Mouse (Mus musculus) liver, postnatal 0 days (tissue): ENCODE measurements around the gene Nav3. TPM values are rescaled to one million over a fixed set of nuclear protein-coding genes. Genes with fewer than 3 reads are reported as not detected.

Source experiments
- ATAC-seq: fragments of 200-750 bp; cut with Nextera tagmentation; 2 replicates; pipeline ENCODE4 v1.8.0; 2017; ENCODE audit warnings: mild to moderate bottlenecking, moderate library complexity
- DNase-seq: peaks from one replicate; pipeline ENCODE4 v3.0.0-alpha.2; 2016
- H3K27ac ChIP-seq: fragments of 300-500 bp; sonication (generic); 2 replicates; pipeline ENCODE4 v1.5.1; 2014; ENCODE audit warnings: antibody characterized with exemption, moderate library complexity, mild to moderate bottlenecking, low read depth
- H3K27me3 ChIP-seq: fragments of 300-500 bp; sonication (generic); 2 replicates; pipeline ENCODE4 v1.6.1; 2014; ENCODE audit warnings: low read length, control low read depth, mixed read lengths; ENCODE audit not compliant: insufficient read depth
- H3K36me3 ChIP-seq: fragments of 300-500 bp; sonication (generic); replicated peaks from 2 replicates; pipeline ENCODE4 v1.6.1; 2014; ENCODE audit warnings: mild to moderate bottlenecking, control low read depth, low read length, moderate library complexity, mixed read lengths; ENCODE audit not compliant: insufficient read depth
- H3K4me1 ChIP-seq: fragments of 300-500 bp; sonication (generic); 2 replicates; pipeline ENCODE4 v1.6.1; 2014; ENCODE audit warnings: antibody characterized with exemption, mild to moderate bottlenecking, control low read depth; ENCODE audit not compliant: insufficient read depth
- H3K4me2 ChIP-seq: fragments of 300-500 bp; sonication (generic); 2 replicates; pipeline ENCODE4 v1.6.1; 2014; ENCODE audit warnings: low read depth, mild to moderate bottlenecking, low read length, moderate library complexity, mixed read lengths
- H3K4me3 ChIP-seq: fragments of 300-500 bp; sonication (generic); 2 replicates; pipeline ENCODE4 v1.5.1; 2014; ENCODE audit warnings: low read depth, low read length
- H3K9ac ChIP-seq: fragments of 300-500 bp; sonication (generic); replicated peaks from 2 replicates; pipeline ENCODE4 v1.6.1; 2014; ENCODE audit warnings: mild to moderate bottlenecking, moderate library complexity
- H3K9me3 ChIP-seq: fragments of 300-500 bp; sonication (generic); 2 replicates; pipeline ENCODE4 v1.6.1; 2016; ENCODE audit warnings: mild to moderate bottlenecking, control low read depth, low read length, mixed read lengths
- CTCF ChIP-seq: sonication (generic); IDR thresholded peaks from 2 replicates; pipeline ENCODE4 v1.5.1; 2016; ENCODE audit warnings: antibody characterized with exemption, low read depth
- EP300 ChIP-seq: IDR thresholded peaks from 2 replicates; pipeline ENCODE4 v1.6.1; 2016; ENCODE audit warnings: antibody characterized with exemption, low read depth, mild to moderate bottlenecking
- WGBS: fragments of 180-500 bp; shearing (Covaris S2); extraction: QIAGEN DNeasy Blood & Tissue Kit; methylation state at CpG from one replicate; pipeline ENCODE4 v1.1.7; 2014; ENCODE audit not compliant: insufficient replicate concordance; 5-methylcytosine and 5-hydroxymethylcytosine counted together
- polyA plus RNA-seq: library from polyadenylated mRNA; unstranded; fragments of >200 nt; fragmentation: Nextera tagmentation; extraction: Ambion mirVana; gene quantifications from 2 replicates; pipeline ENCODE4 v1.2.1, GENCODE M21; 2015

Gene Nav3
- 0.04 and 0.12 TPM in 2 replicates for polyA plus RNA-seq

DNA sequence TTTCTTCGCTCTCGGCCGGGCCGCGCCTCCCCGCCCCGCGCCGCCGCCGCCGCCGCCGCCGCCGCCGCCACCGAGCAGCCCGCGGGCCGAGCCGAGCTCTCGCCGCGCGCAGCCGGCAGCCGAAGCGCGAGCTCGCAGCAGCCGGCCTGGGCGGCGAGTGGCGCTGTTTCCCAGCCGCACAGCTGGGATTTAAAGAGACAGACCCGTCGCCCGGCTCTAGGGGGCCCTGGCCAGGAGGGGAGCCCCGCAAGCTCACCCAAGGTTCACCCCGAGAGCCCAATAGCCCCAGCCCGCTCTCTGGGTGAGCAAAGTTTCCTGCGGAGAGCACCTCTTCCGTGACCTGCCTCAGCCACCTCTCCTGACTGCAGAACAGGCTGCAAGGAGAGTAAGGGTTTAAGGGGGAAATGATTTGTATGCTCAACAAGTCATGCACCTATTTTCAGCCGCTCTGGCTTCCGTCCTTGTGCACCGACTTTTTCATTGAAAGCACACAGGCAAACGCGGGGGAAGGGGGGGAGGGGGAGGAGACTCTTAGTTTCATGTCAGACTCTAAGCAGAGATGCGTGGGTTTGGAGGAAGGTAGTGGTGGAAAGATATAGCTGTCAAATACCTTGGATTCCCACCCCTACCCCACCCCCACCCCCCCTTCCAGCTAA lies at the start of gene Nav3:
TSS of gene Nav3 (minus strand) at position 367 of the 656 bp plus-strand sequence.
- TF ChIP-seq CTCF = peak; percentile 36
- no peak for TF ChIP-seq EP300
- Histone ChIP-seq H3K4me1 (no peaks in the 10 kb centered on the region), H3K9me3 (no peaks in the 10 kb centered on the region), H3K36me3 (no peaks in the 10 kb centered on the region), H3K27ac (no peak within 1 kb of the TSS), H3K4me2 (peak within 1 kb of the TSS; percentile 83), H3K4me3 (peak within 1 kb of the TSS; percentile 46), H3K27me3 (peaks cover 30% of the 10 kb centered on the region), H3K9ac (no peak within 1 kb of the TSS)
- peak; percentile 58 for DNase-seq
- under 1% methylated on average over 48 of the region's 50 CpGs for WGBS
- peak; percentile 83 for ATAC-seq

DNA sequence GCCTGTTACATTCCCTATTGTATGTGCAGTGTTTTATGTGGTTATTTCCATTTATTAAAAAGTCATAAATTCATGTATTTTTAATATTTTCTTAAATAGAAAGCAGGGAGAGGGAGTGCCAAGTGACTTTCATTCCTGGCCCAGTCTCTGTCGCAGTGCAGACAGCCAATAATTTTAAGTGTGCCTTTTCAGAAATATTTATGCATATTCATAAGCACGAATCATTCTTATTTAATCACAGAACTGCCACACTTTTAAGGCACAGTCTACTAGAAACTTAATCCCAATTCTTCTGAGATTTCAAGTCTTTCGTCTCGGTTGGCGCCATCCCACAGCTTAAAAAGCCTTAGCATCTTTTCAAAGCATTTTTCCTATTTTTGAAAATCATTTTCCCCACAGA lies 29.3 kb upstream of the Nav3 start:
- DNase-seq (no peak), ATAC-seq (no peak)
- no peak overlapping the region for H3K4me3 ChIP-seq
- WGBS = 85% methylated on average over 5 of the region's 5 CpGs
- no peak overlapping the region for H3K27ac ChIP-seq
- no peak overlapping the region for H3K4me2 ChIP-seq
- H3K36me3 ChIP-seq = no peaks in the 10 kb centered on the region
- no peaks in the 10 kb centered on the region for H3K4me1 ChIP-seq
- H3K9ac ChIP-seq = no peak overlapping the region
- no peaks in the 10 kb centered on the region for H3K27me3 ChIP-seq
- TF ChIP-seq CTCF (no peak), EP300 (no peak)
- H3K9me3 ChIP-seq = no peaks in the 10 kb centered on the region

GRCm38 (mm10) chr10:110484822-110485221 lies 28.8 kb upstream of the Nav3 start:
- Histone ChIP-seq H3K4me2 (no peak overlapping the region), H3K27ac (no peak overlapping the region), H3K27me3 (no peaks in the 10 kb centered on the region), H3K9me3 (no peaks in the 10 kb centered on the region), H3K4me1 (no peaks in the 10 kb centered on the region), H3K9ac (no peak overlapping the region), H3K4me3 (no peak overlapping the region), H3K36me3 (no peaks in the 10 kb centered on the region)
- 58% methylated on average over 8 of the region's 8 CpGs for WGBS
- ATAC-seq (no peak), DNase-seq (no peak)
- TF ChIP-seq CTCF = no peak
- TF ChIP-seq EP300 = no peak

GRCm38 (mm10) chr10:110479189-110479588 lies 23.2 kb upstream of the Nav3 start:
- DNase-seq (no peak), ATAC-seq (no peak)
- TF ChIP-seq EP300 (no peak), CTCF (no peak)
- WGBS = 85% methylated on average over 3 of the region's 3 CpGs
- Histone ChIP-seq H3K27me3 (no peaks in the 10 kb centered on the region), H3K9me3 (no peaks in the 10 kb centered on the region), H3K9ac (no peak overlapping the region), H3K36me3 (no peaks in the 10 kb centered on the region), H3K4me3 (no peak overlapping the region), H3K4me2 (no peak overlapping the region), H3K27ac (no peak overlapping the region), H3K4me1 (no peaks in the 10 kb centered on the region)

GRCm38 (mm10) chr10:110477689-110478314 lies 21.8 kb upstream of the Nav3 start:
- Histone ChIP-seq H3K27me3 (no peaks in the 10 kb centered on the region), H3K9ac (no peak overlapping the region), H3K4me3 (no peak overlapping the region), H3K27ac (no peak overlapping the region), H3K4me2 (no peak overlapping the region), H3K4me1 (no peaks in the 10 kb centered on the region), H3K36me3 (no peaks in the 10 kb centered on the region), H3K9me3 (no peaks in the 10 kb centered on the region)
- no peak for DNase-seq
- 70% methylated on average over 11 of the region's 11 CpGs for whole genome bisulfite sequencing
- no peak for ATAC-seq
- no peak for TF ChIP-seq EP300
- no peak for TF ChIP-seq CTCF

DNA sequence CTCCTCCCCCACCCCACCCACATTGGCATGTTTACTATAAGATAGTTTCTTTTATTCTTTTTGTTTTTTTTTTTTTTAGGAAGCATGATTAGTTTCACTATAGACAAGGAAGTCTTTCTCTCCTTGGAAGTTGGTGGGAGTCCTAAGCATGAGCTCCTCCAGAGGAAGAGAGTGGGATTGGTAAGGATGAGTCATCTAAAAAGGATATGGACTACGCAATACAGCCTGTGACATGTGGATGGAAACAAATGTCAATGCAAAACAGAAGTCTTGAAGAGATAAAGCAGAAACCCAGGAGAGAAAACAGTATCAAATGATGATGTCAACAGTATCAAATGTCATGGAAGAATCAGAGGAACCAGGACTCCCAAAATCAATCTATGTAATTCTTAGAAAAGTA lies 18.1 kb upstream of the Nav3 start:
- ATAC-seq (no peak), DNase-seq (no peak)
- H3K9me3 ChIP-seq = no peaks in the 10 kb centered on the region
- TF ChIP-seq EP300 (no peak), CTCF (no peak)
- no peaks in the 10 kb centered on the region for H3K36me3 ChIP-seq
- no peaks in the 10 kb centered on the region for H3K27me3 ChIP-seq
- 70% methylated on average over 1 of the region's 1 CpGs for WGBS
- H3K4me2 ChIP-seq = no peak overlapping the region
- H3K4me3 ChIP-seq = no peak overlapping the region
- no peak overlapping the region for H3K9ac ChIP-seq
- H3K4me1 ChIP-seq = no peaks in the 10 kb centered on the region
- no peak overlapping the region for H3K27ac ChIP-seq
